Mouse (Mus musculus) gastrocnemius, adult 18-20 months (tissue): Measurements from ENCODE around the gene Fam186a. TPM values are rescaled to one million over a fixed set of nuclear protein-coding genes. Genes with fewer than 3 reads are reported as not detected.
"Not testable (repeated sequence)": the region's sequence is repeated elsewhere in the genome, so short reads cannot be mapped to it uniquely, and the experiment has no call there.

Experiments
- DNase-seq: peaks from one replicate; pipeline ENCODE4 v3.0.0; 2021; ENCODE audit warnings: low spot score
- long read RNA-seq, 2 experiments: library from polyadenylated mRNA; stranded (forward); transcript quantifications; one replicate each; pipeline ENCODE4 v2.0.0; 2021
- total RNA-seq, 2 experiments: library from RNA; stranded (reverse); gene quantifications; 2 replicates each; pipeline ENCODE4 v1.2.3; 2021

The Fam186a gene
- total RNA-seq, result under 1 TPM; 0.12 to 0.16 TPM
- long read RNA-seq, experiment 1, result 0 reads
- long read RNA-seq, experiment 2, result 0 reads

- DNase-seq, result no peak
Measured at GRCm38 (mm10) chr15:99966961-99967360, at the start of gene Fam186a. Gene Fam186a (minus strand): TSS chr15:99967061.

- no peak for DNase-seq
Measured at GRCm38 (mm10) chr15:100006180-100006579, 39.3 kb upstream of the Fam186a start.

- DNase-seq, result no peak
Measured at GRCm38 (mm10) chr15:100004677-100005273, 37.9 kb upstream of the Fam186a start.

GRCm38 (mm10) chr15:99999390-99999789, 32.5 kb upstream of the Fam186a start:
- DNase-seq, result no peak

- no peak for DNase-seq
Measured at GRCm38 (mm10) chr15:99997114-99997804, 30.4 kb upstream of the Fam186a start.

GRCm38 (mm10) chr15:99993100-99993499, 26.2 kb upstream of the Fam186a start:
- DNase-seq, result no peak

- DNase-seq, result no peak
Measured at GRCm38 (mm10) chr15:99979715-99980114, 12.9 kb upstream of the Fam186a start.

GRCm38 (mm10) chr15:99979266-99979665, 12.4 kb upstream of the Fam186a start:
- DNase-seq, result no peak

GRCm38 (mm10) chr15:99976121-99976520, 9.3 kb upstream of the Fam186a start:
- not testable (repeated sequence) for DNase-seq

GRCm38 (mm10) chr15:99974476-99975220, 7.8 kb upstream of the Fam186a start:
- DNase-seq, result no peak

GRCm38 (mm10) chr15:99972989-99973911, 6.4 kb upstream of the Fam186a start:
- DNase-seq, result peak; percentile 15

GRCm38 (mm10) chr15:99972361-99972988, 5.6 kb upstream of the Fam186a start:
- DNase-seq, result peak; percentile 97

- peak; percentile 15 for DNase-seq
Measured at GRCm38 (mm10) chr15:99970606-99971005, 3.7 kb upstream of the Fam186a start.

GRCm38 (mm10) chr15:99969765-99970164, 2.9 kb upstream of the Fam186a start, which contains the start of gene Larp4:
Gene Larp4 (plus strand): TSS chr15:99970065.
- DNase-seq, result not testable (repeated sequence)

- DNase-seq, result peak; percentile 25
Measured at GRCm38 (mm10) chr15:99965103-99965775, 1.6 kb downstream of the Fam186a start.

- DNase-seq, result no peak
Measured at GRCm38 (mm10) chr15:99955324-99955723, 11.5 kb downstream of the Fam186a start.

GRCm38 (mm10) chr15:99940970-99941630, 25.8 kb downstream of the Fam186a start:
- no peak for DNase-seq

GRCm38 (mm10) chr15:99940426-99940825, 26.4 kb downstream of the Fam186a start:
- DNase-seq, result no peak

GRCm38 (mm10) chr15:99937841-99938240, 29.0 kb downstream of the Fam186a start:
- no peak for DNase-seq
